Mouse (Mus musculus) kidney, adult 2 months (tissue): Measurements from ENCODE around the gene Mylk.

Experiments used
- CTCF ChIP-seq: fragments of 200-500 bp; conservative IDR thresholded peaks from 2 replicates; pipeline ENCODE4 v1.5.1; 2011; ENCODE audit warnings: low read depth, mild to moderate bottlenecking, control low read depth, low read length, moderate library complexity, mixed read lengths; ENCODE audit not compliant: insufficient read depth, insufficient read length
- POLR2A ChIP-seq: fragments of 200-500 bp; IDR thresholded peaks from one replicate; pipeline ENCODE4 v1.6.1; 2011; ENCODE audit warnings: low read depth, low read length, control low read depth

- TF ChIP-seq CTCF (no peak), POLR2A (no peak)
Measured at GRCm38 (mm10) chr16:35006251-35006650, 261.2 kb downstream of the Mylk start.
